Mouse (Mus musculus) ES-E14 (cell line): Measurements from ENCODE around the gene Tmem74b.

Source experiments
- HCFC1 ChIP-seq: IDR thresholded peaks from 2 replicates; pipeline ENCODE4 v1.6.1; 2012; ENCODE audit warnings: low read length, inconsistent platforms, borderline replicate concordance; ENCODE audit not compliant: insufficient read depth
- MAFK ChIP-seq: IDR thresholded peaks from 2 replicates; pipeline ENCODE4 v1.6.1; 2014; ENCODE audit warnings: mild to moderate bottlenecking, low read depth, low read length, inconsistent platforms; ENCODE audit not compliant: insufficient read depth
- ZC3H11A ChIP-seq: IDR thresholded peaks from 2 replicates; pipeline ENCODE4 v1.6.1; 2012; ENCODE audit warnings: low read depth, mild to moderate bottlenecking, inconsistent platforms, low read length, borderline replicate concordance

- TF ChIP-seq MAFK: no peak
- no peak for TF ChIP-seq ZC3H11A
- TF ChIP-seq HCFC1: no peak
These were observed 22.3 kb downstream of the Tmem74b start for GRCm38 (mm10) chr2:151724094-151724493.
